Mouse (Mus musculus) MEL (cell line): ENCODE data around the gene Oxsm.

Experiments used
- CTCF ChIP-seq, 3 experiments: IDR thresholded peaks in 2 of 3; conservative IDR thresholded peaks in 1 of 3; 2 replicates each; pipeline ENCODE4 v1.5.1; 2011 to 2012; ENCODE audit warnings: low read length in 3 of 3, low read depth in 2 of 3, mild to moderate bottlenecking in 2 of 3, improper control_type of control experiment in 1 of 3, inconsistent platforms in 1 of 3, mixed read lengths in 1 of 3, moderate library complexity in 1 of 3; ENCODE audit not compliant: control insufficient read depth in 1 of 3, insufficient read depth in 1 of 3, poor library complexity in 1 of 3, severe bottlenecking in 1 of 3
- GATA1 ChIP-seq: IDR thresholded peaks from 2 replicates; pipeline ENCODE4 v1.6.1; 2011; ENCODE audit warnings: low read depth, low read length, improper control_type of control experiment
- HCFC1 ChIP-seq: IDR thresholded peaks from 2 replicates; pipeline ENCODE4 v1.6.1; 2012; ENCODE audit warnings: low read depth, mild to moderate bottlenecking, inconsistent platforms, low read length, improper control_type of control experiment, moderate library complexity
- JUND ChIP-seq: IDR thresholded peaks from 2 replicates; pipeline ENCODE4 v1.6.1; 2011; ENCODE audit warnings: low read depth, mild to moderate bottlenecking, improper control_type of control experiment, low read length
- KAT2A ChIP-seq: conservative IDR thresholded peaks from 2 replicates; pipeline ENCODE4 v1.6.1; 2012; ENCODE audit warnings: low read depth, low read length, improper control_type of control experiment, inconsistent platforms
- NRF1 ChIP-seq: IDR thresholded peaks from 2 replicates; pipeline ENCODE4 v1.6.1; 2014; ENCODE audit warnings: low read depth, mild to moderate bottlenecking, inconsistent platforms, low read length, improper control_type of control experiment, moderate library complexity; ENCODE audit not compliant: poor library complexity, insufficient read depth, severe bottlenecking
- POLR2A ChIP-seq, 2 experiments: IDR thresholded peaks; 2 replicates each; pipeline ENCODE4 v1.6.1; 2011 to 2012; ENCODE audit warnings: low read length in 2 of 2, mild to moderate bottlenecking in 2 of 2, control low read depth in 1 of 2, improper control_type of control experiment in 1 of 2, low read depth in 1 of 2, moderate library complexity in 1 of 2; ENCODE audit not compliant: control insufficient read depth in 1 of 2, insufficient read depth in 1 of 2, poor library complexity in 1 of 2
- TBP ChIP-seq: IDR thresholded peaks from 2 replicates; pipeline ENCODE4 v1.8.0; 2011; ENCODE audit warnings: low read depth, low read length, improper control_type of control experiment
- UBTF ChIP-seq: IDR thresholded peaks from 2 replicates; pipeline ENCODE4 v1.6.1; 2012; ENCODE audit warnings: low read depth, mild to moderate bottlenecking, inconsistent platforms, low read length, improper control_type of control experiment, moderate library complexity, borderline replicate concordance; ENCODE audit not compliant: insufficient read depth
- USF1 ChIP-seq: IDR thresholded peaks from 2 replicates; pipeline ENCODE4 v1.6.1; 2014; ENCODE audit warnings: low read depth, mild to moderate bottlenecking, inconsistent platforms, low read length, improper control_type of control experiment, moderate library complexity
- USF2 ChIP-seq, 2 experiments: IDR thresholded peaks; 2 replicates each; pipeline ENCODE4 v1.6.1; 2011 to 2012; ENCODE audit warnings: improper control_type of control experiment in 2 of 2, low read length in 2 of 2, borderline replicate concordance in 1 of 2, inconsistent platforms in 1 of 2, low read depth in 1 of 2, mild to moderate bottlenecking in 1 of 2; ENCODE audit not compliant: insufficient read depth in 1 of 2

- no peak for TF ChIP-seq USF2 (IDR thresholded peaks at IDR 0.05; ENCODE audit: borderline replicate concordance in 1 of 2, insufficient read depth in 1 of 2, low read depth in 1 of 2, low read length in 2 of 2)
- TF ChIP-seq KAT2A = no peak
- TF ChIP-seq USF1 = no peak
- TF ChIP-seq CTCF (IDR thresholded peaks at IDR 0.05 in 2 of 3, conservative IDR thresholded peaks at IDR 0.05 in 1 of 3; ENCODE audit: control insufficient read depth in 1 of 3, insufficient read depth in 1 of 3, low read depth in 2 of 3, low read length in 3 of 3, poor library complexity in 1 of 3, severe bottlenecking in 1 of 3) = no peak
- TF ChIP-seq HCFC1 = no peak
- no peak for TF ChIP-seq TBP
- TF ChIP-seq NRF1 = no peak
- no peak for TF ChIP-seq GATA1
- no peak for TF ChIP-seq JUND
- TF ChIP-seq POLR2A (IDR thresholded peaks at IDR 0.05; ENCODE audit: control insufficient read depth in 1 of 2, insufficient read depth in 1 of 2, low read depth in 1 of 2, low read length in 2 of 2, poor library complexity in 1 of 2) = no peak
- TF ChIP-seq UBTF = no peak
Measured at GRCm38 (mm10) chr14:16230581-16230980, 19.0 kb downstream of the Oxsm start.
